Mouse (Mus musculus): ENCODE data around the gene Smarcb1.
"Not testable (repeated sequence)": the region's sequence is repeated elsewhere in the genome, so short reads cannot be mapped to it uniquely, and the experiment has no call there.

DNA sequence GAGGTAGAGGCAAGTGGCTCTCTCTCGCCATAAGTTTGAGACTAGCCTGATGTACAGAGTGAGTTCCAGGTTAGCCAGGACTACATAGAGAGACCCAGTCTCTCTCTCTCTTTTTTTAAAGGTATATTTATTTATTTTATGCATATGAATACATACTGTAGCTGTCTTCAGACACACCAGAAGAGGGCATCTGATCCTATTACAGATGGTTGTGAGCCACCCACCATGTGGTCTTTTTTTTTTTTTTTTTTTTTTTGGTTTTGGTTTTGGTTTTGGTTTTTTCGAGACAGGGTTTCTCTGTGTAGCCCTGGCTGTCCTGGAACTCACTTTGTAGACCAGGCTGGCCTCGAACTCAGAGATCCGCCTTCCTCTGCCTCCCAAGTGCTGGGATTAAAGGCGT lies 33.9 kb downstream of the Smarcb1 start:
- TF ChIP-seq CTCF (IDR thresholded peaks at IDR 0.05; ENCODE audit: control insufficient read depth, insufficient read depth, low read length); POLR2A (IDR thresholded peaks at IDR 0.05; ENCODE audit: borderline replicate concordance, control insufficient read depth, low read depth, low read length): not testable (repeated sequence)
